Mouse (Mus musculus): ENCODE data around the gene Rnaseh1.

Rnaseh1 gene

GRCm38 (mm10) chr12:28667287-28667686, 17.9 kb downstream of the Rnaseh1 start:
- no peak for DNase-seq (ENCODE audit: low spot score)

- no peak for DNase-seq (ENCODE audit: low spot score)
Observed at GRCm38 (mm10) chr12:28674038-28674720, 24.8 kb downstream of the Rnaseh1 start.

DNA sequence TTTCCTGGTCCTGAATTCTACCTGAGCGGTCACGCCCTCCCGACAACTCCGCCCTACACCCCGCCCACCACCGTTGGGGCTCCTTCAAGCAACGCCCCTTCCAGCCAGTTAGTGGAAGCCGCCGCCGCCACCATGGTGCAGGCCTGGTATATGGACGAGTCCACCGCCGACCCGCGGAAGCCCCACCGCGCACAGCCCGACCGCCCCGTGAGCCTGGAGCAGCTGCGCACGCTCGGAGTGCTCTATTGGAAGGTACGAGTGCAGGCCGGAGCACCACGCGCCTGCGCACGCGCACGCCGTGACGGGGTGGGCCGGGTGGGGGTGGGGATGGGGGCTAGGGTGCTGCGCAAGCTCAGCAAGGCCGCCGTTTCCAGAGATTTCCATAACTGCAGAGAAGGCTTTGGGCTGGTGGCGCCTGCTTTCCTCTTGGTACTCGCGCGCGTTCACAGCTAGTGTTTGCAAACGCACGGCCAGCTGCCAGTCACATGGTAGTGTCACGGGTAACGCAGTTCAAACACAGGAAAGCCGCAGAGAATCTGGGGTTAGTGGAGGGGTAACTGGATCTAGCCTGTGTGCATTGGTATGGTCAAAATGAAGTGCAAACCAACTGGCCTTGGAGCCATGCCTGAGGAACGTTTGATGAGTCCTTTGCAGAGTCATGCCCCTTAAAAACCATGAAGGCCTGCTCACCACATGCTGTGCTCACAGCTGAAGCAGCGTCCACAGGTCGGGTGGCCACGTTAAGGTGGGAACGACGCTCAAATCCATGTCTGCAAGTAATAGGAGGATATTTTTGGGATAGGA, 25.9 kb downstream of the Rnaseh1 start, which contains the start of gene Adi1:
Gene Adi1, plus strand, starts transcription at position 111 of the 804 bp plus-strand sequence.
- peak; percentile 73 for DNase-seq (ENCODE audit: low spot score)

DNA sequence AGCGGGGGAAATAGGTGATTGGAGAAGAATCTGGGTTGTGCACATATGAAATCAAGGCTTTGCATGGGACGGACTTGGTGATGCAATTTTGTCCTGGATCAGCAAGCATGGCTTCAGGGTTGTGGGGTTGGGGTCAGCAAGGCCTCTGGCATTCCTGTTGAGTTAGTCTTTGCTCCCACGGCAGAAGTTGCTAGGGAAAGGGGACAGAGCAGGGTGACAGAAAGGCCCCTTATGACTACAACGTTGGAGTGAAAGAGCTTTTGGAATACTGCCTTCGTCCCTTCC, 26.5 kb downstream of the Rnaseh1 start:
- DNase-seq (ENCODE audit: low spot score), result no peak

DNA sequence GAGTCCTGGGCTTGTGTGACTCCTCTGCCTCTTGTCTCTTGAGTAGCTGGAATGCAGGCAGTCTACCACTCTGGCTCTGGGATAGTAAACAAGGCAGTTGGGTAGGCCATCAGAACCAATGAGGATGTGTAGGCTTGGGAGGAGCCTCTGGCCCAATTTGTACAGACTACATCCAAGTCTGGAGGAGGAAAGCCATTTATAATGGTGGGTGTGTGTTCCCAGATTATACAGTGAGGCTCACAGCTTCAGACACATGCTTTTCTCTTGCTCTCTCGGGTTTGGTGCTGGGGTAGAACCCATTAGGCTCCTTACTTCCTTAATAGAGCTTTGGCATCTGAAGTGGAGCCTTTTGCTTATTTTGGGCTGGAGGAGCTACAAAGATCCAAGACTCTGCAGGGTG, 35.3 kb downstream of the Rnaseh1 start:
- DNase-seq (ENCODE audit: low spot score), result no peak

DNA sequence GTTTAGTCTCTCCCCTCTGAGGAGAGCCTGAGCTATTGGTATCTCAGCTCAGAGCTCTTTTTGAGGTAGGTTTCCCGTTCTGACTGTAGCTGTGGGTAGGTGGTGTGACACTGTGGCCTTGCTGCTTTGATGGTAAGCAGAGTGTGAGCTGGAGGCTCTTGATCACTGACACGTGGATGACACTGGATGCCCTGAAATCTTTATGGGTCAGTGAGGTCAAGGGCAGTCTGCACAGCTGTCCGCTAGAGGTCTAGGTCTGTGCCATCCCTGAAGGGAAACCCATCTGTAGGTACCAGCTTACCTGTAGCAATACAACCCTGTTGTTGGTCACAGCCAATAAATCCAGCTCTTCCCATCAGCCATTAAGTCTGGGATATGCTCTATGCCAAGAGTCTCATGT, 36.4 kb downstream of the Rnaseh1 start:
- no peak for DNase-seq (ENCODE audit: low spot score)

DNA sequence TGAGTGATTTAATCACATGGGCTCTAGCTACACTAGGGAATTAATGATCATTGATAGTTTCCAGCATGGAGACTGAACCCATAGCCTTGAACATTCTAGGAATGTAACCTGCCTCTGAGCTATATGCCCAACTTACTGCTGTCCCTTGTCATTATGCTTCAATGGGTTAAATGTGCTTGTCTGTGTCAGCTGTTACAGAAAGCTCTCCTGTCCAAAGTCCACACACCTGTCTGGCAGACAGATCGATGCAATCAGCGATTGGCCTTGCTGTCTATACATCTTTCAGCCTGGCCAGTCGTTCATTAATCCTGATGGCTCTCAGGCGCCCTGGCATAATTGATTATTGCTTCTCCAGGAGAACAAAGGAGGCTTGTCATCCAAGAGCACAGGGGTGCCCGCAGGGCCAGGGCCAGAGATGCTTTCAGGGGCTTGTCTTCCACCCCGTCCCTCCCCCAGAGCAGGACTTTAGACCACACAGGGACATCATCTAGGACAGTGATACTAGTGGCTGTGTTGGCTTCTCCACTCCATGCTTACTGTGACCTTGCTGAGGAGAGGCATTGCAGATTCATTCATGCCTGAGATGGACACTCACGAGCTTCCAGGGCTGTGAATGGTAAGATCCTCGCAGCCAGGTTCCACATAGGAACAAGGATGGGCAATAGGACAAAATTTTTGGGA, 36.9 kb downstream of the Rnaseh1 start:
- DNase-seq (ENCODE audit: low spot score), result no peak

DNA sequence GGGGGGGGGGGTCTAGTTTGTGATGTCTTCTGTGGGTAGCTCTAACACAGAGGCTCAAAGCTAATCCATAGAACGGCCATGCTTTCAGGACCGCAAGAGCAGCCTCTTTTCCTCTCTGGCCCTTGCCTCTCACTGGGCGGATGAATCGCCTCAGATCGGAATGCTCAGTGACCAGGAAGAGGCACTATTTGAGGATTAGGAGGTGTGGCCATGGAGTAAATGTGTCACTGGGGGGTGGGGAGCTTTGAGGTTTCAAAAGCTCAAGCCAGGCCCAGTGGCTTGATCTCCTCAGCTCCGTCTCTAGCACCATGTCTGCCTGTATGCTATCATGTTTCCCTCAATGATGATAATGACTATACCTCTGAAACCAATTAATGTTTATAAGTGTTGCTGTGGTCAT, 39.6 kb downstream of the Rnaseh1 start:
- DNase-seq (ENCODE audit: low spot score), result no peak

DNA sequence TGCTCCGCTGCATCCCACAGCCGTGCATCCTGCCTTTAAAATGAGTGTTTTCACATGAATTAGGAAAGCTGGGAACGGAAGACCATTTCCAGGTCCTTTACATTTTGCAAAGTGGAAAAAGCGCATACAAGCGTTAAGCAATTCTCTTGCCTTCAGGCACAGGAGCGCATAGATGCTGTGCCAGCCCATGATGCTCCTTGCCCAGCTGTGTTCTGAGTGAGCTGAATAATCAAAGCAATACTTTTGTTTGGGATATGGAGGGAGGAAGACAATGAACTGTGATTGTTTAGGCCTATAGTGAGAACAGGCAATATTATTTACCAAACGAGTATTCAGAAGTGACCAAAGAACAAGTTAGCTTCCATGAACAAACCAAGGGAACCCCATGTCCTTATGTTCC, 41.3 kb downstream of the Rnaseh1 start:
- DNase-seq (ENCODE audit: low spot score), result no peak

DNA sequence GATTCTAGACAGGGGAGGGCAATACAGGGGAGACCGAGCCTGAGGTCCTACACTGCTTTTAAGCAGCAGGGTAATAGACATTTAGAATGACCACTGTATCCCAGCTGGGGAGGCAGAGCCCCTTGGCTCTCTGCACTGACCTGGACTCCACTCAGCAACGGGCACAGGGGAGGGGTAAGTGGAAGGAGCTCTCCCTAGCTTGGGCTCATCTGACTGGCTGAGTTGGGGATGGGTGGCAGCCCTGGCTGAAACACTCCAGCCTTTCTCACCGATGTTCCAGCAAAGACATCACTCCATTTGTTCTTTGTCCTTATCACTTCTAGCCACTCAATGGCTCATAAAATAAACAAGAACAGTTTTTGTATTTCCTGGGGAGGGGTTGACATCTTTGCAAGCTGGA, 44.3 kb downstream of the Rnaseh1 start:
- no peak for DNase-seq (ENCODE audit: low spot score)

DNA sequence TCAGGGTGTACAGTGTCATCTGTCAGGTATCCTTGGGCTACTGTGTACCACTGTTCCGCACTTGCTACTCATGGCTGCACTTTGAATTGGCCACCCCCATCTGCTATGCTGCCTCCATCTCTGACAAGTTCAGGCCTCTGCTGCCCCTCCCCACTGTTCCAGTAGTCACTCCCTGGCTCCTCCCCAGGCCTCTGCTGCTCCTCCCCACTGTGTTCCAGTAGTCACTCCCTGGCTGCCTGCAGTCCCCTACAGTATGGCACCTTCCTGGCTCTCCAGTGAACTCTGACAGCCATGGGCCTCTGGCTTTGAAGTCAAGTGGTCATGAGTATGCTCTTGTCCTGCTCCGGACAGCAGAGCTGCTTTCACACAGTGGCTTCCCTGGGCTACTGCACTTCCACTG, 44.8 kb downstream of the Rnaseh1 start:
- DNase-seq (ENCODE audit: low spot score), result no peak

DNA sequence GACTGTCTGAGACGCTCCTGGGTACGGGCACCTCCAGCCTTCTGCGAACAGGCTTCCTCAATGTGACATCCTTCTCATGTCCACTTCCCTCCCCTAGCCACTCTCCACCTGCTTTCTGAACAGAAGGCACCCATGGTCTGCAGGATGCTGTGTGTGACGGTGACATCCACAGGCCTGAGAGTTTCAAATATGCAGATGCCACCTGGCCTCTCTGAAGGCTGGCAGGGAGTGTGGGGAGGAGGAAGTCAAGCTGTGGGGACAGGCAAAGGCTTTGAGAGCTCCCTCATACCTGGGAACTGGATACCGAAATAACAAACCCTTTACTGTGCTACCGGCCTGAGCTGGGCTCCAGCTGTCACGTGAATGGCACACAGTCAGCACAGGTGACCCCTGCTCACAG, 45.4 kb downstream of the Rnaseh1 start:
- DNase-seq (ENCODE audit: low spot score), result no peak

DNA sequence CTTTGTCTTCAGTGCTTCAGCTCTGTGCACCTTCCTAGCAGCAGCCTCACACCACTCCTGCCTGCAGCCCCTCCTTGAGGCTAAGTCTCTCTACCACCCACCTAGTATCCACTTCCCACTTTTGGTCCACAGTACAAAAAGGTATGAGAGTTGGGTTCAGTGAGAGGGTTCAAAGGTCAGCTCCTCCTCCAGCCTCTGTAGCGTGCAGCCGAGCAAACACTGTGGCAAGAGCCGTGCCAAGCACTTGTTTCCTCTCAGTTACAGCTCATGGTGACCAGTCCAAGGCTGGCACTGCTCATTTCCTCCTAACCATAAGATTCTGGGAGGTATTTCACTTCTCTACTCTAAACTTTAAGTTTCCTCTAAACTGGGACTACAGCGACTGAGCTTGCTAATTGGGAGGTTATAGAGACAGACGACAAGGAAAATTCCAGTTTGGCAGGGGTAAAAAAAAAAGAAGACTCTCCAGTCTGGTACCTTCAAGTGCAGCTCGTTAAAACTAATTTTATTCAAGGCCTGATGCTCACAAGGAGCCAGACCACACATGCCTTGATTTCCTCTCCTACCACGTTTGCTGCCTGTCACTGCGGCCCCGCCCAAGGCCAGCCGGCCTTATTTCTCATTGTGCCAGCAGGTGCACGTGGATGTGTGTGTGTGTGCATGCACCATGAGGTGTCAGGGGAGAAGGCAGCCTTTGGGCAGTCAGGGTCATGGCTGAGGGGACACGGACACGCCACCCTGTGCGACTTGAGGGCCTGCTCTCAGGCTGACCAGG, 48.6 kb downstream of the Rnaseh1 start:
- no peak for DNase-seq (ENCODE audit: low spot score)

DNA sequence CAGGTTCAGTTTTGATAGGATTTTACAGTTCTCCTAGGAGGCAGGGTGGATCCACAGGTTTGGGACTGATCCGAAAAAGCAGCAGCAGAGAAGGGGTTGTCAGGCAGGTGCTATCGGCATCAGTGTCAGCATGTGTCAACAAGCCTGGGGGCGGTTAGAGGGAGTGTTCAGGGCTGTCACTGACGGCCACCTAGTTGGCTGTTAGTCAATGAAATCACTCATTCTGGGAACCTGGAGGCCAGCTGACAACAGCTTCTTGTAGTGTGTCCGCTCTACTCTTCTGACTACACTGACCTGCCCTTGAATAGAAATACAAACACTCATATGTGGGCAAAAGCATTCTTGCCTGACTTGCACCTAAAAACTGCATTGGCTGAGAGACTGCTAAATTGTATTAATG, 49.7 kb downstream of the Rnaseh1 start:
- no peak for DNase-seq (ENCODE audit: low spot score)

DNA sequence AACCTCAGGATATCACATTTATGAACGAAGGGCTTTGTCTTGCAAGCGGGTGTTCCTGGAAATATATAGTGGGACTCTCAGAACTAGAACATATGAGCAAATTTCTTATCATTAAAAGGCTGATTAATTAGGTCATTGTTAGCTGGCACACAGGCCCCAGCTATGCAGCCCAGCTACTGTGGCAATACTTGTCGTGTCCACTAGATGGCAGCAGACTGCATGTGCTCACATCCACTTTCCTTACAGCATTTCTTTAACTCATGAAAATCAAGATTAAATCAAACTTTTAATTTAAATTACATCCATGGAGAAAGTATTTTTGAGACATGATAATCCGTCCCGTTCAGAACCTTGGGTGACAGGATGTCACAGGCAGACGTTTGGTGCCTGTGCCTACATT, 50.3 kb downstream of the Rnaseh1 start:
- DNase-seq (ENCODE audit: low spot score), result peak; percentile 29

DNA sequence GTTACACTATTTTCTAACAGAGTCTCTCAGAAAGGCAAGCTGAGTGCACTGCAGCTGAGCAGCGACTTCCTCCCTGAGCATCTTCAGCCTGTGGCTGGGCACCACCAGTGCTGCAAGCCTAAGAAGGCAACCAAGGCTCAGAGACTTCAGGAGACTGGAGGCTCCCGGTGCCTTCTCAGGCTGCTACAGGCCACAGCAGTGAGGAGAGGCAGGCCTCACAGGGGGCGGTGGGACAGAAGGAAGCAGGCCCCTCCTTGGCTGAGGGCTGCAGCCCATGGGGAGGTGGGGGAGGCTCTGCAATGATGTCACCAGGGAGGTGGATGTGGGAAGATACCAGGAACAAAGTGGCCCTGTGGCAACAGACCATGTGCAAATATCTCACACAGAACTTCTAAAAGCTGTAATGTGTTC, 50.7 kb downstream of the Rnaseh1 start:
- no peak for DNase-seq (ENCODE audit: low spot score)

DNA sequence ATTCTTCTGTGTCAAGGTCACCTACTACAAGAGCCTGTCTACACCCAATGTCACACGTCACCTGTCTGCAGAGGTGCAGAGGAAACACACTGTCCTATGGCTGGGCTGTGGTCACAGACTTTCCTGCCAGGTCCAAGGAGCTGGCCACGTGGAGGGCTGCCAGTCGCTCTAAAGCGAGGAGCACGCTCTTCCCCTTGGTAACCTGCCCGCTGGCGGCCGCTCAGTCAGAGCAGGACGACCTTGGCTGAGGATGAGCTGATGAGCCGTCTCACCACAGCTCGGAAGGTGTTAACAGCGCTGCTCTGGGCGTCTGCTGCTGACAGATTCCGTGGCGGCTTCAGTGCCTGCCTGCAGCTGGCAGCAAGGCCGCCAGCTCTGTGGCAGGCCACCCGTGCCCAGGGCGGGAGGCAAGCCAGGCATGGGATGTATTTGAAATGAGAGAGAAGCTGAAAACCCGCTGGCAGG, 51.2 kb downstream of the Rnaseh1 start:
- peak; percentile 69 for DNase-seq (ENCODE audit: low spot score)

GRCm38 (mm10) chr12:28701302-28701701, 51.9 kb downstream of the Rnaseh1 start:
- no peak for DNase-seq (ENCODE audit: low spot score)

DNA sequence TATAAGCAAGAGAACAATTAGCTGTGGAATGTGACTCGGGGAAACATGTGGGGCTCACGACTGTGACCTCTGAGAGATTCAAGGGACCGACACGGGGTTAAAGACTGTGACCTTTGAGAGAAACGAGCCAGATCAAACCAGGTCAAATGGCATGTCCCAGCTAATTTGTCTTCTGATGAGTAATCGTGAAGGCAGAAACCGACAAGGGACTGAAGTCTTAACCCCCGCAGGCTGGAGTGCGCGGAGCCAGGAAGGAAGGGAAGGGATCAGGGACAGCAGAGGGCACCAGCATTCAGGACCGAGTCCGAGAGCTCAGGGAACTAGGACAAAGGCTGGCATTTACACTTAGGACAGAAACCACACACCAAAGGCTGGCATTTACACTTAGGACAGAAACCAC, 55.0 kb downstream of the Rnaseh1 start:
- no peak for DNase-seq (ENCODE audit: low spot score)

GRCm38 (mm10) chr12:28705204-28705603, 55.8 kb downstream of the Rnaseh1 start:
- no peak for DNase-seq (ENCODE audit: low spot score)

GRCm38 (mm10) chr12:28708154-28708553, 58.8 kb downstream of the Rnaseh1 start:
- no peak for DNase-seq (ENCODE audit: low spot score)

All from ovary, adult 18-20 months (tissue).